21 mouse cellular contexts compared by ENCODE assay signal in genomic region chr17:31811333-31811732, GRCm38 (mm10).
"Had no signal": no experiment of that assay in that cellular context is flagged by ENCODE, and none has a peak within 500 bp of the region (broad histone marks: within the 10 kb centered on the region; RNA-seq: fewer than 3 reads in every experiment).

No protein-coding gene starts in this region.

- H3K36me3 ChIP-seq: lung, embryonic 15.5 days; neural tube, embryonic 12.5 days had no signal

- H3K27me3 ChIP-seq: lung, embryonic 15.5 days; neural tube, embryonic 12.5 days had no signal

- H3K4me2 ChIP-seq: lung, embryonic 15.5 days; midbrain, embryonic 11.5 days; neural tube, embryonic 12.5 days had no signal

- H3K27ac ChIP-seq: lung, embryonic 15.5 days; macrophage; neural tube, embryonic 12.5 days had no signal

- H3K9me3 ChIP-seq: lung, embryonic 15.5 days; megakaryocyte, embryonic 14.5 days; neural tube, embryonic 12.5 days had no signal

- H3K9ac ChIP-seq: liver, postnatal 0 days; lung, embryonic 15.5 days; neural tube, embryonic 12.5 days had no signal

- ATAC-seq: liver, postnatal 0 days; lung, postnatal 0 days; midbrain, embryonic 16.5 days had no signal

- H3K4me3 ChIP-seq: lung, embryonic 15.5 days; megakaryocyte, embryonic 14.5 days; myocyte; neural tube, embryonic 12.5 days had no signal

- DNase-seq: liver, postnatal 0 days; lung, adult 2 months; lung, postnatal 14 days; lung, postnatal 36 days; midbrain, embryonic 14.5 days; retina, postnatal 1 day; right cerebral cortex, adult 18-20 months; right cerebral cortex, postnatal 25 days; right cerebral cortex, postnatal 4 days; spleen, adult 18-20 months; thymus, adult 2 months; thymus, postnatal 25 days; thymus, postnatal 4 days had no signal
